Mouse (Mus musculus): ENCODE data around the gene Gm19402. TPM values are rescaled to one million over a fixed set of nuclear protein-coding genes. Genes with fewer than 3 reads are reported as not detected.
"Not testable (repeated sequence)": the region's sequence is repeated elsewhere in the genome, so short reads cannot be mapped to it uniquely, and the experiment has no call there.

The Gm19402 gene
- polyA plus RNA-seq (2015; fragmentation: Nextera tagmentation; extraction: Ambion mirVana) = not detected in 2 replicates

DNA sequence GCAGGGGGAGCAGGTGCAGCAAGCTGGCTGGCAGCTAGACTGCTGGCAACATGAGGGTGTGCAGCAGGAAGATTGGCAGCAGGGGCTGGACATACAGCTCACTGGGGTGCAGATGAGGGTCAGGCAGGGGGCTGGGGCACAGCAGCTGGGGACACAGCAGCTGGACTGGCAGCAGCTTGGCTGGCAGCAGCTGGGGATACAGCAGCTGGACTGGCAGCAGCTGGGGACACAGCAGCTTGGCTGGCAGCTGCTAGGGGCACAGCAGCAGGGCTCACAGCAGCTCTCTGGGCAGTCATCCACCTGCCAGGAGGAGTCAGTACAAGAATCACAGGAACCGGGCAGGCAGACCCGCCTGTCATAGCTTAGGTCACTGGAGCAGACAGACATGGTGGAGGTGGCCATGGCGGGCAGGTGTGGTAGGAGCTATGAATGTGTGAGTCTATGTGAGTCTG lies at the start of gene Gm19402:
Gm19402 (minus strand) TSS at position 402 of the 452 bp plus-strand sequence.
- not testable (repeated sequence) for H3K9me3 ChIP-seq; H3K9ac ChIP-seq (replicated peaks); H3K36me3 ChIP-seq; H3K4me3 ChIP-seq (replicated peaks); ATAC-seq; H3K4me2 ChIP-seq (replicated peaks); H3K27ac ChIP-seq
- WGBS = 60% methylated on average over 3 of the region's 3 CpGs
- Histone ChIP-seq H3K27me3 (peaks cover 29% of the 10 kb centered on the region), H3K4me1 (replicated peaks) (peaks cover 23% of the 10 kb centered on the region)

DNA sequence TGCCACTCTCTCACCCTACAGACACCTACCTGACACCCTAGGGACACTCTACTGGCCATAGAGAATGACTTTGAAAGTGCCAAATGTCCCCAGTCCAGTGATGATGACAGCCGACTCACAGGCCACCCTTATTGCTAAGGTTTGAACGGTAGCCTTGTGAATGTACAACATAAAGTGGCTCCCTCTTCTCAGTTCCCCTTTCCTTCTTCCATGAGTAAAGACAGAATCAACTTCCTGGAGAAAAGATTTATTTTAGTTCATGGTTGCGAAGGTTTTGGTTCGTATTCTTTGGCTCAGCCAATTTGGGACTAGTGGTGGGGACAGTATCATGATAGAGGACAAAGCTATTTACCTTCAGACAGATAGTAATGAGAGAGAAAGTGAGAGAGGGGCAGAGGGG lies 48.4 kb upstream of the Gm19402 start:
- no peak overlapping the region for H3K9ac ChIP-seq (replicated peaks)
- H3K4me2 ChIP-seq (replicated peaks) = no peak overlapping the region
- WGBS = 90% methylated on average over 4 of the region's 4 CpGs
- no peak overlapping the region for H3K27ac ChIP-seq
- no peaks in the 10 kb centered on the region for H3K9me3 ChIP-seq
- H3K27me3 ChIP-seq = no peaks in the 10 kb centered on the region
- H3K4me1 ChIP-seq (replicated peaks) = peaks cover 6% of the 10 kb centered on the region
- no peaks in the 10 kb centered on the region for H3K36me3 ChIP-seq
- H3K4me3 ChIP-seq (replicated peaks) = no peak overlapping the region
- ATAC-seq = no peak

DNA sequence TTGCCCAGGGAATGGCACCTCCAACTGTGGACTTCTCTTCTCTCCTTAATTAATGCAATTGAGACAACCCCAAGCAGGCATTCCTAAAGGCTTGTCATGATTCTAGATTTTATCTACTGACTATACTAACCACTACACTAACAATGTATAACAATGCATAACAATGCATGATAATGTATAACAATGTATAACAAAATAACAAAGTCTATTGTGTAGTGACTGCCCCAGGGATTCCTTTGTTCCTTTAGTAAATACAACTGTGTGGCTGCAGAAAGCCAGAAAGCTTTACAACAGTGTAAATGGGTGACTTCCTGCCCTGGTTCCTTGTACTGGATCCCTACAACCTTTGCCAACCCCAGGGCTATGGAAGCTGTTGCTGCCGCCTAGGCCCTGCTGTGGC lies 45.4 kb upstream of the Gm19402 start:
- ATAC-seq = no peak
- Histone ChIP-seq H3K27me3 (no peaks in the 10 kb centered on the region), H3K9ac (replicated peaks) (no peak overlapping the region), H3K4me1 (replicated peaks) (peaks cover 6% of the 10 kb centered on the region), H3K36me3 (no peaks in the 10 kb centered on the region), H3K27ac (no peak overlapping the region), H3K4me2 (replicated peaks) (no peak overlapping the region), H3K4me3 (replicated peaks) (no peak overlapping the region), H3K9me3 (no peaks in the 10 kb centered on the region)
- 94% methylated on average over 1 of the region's 1 CpGs for WGBS

DNA sequence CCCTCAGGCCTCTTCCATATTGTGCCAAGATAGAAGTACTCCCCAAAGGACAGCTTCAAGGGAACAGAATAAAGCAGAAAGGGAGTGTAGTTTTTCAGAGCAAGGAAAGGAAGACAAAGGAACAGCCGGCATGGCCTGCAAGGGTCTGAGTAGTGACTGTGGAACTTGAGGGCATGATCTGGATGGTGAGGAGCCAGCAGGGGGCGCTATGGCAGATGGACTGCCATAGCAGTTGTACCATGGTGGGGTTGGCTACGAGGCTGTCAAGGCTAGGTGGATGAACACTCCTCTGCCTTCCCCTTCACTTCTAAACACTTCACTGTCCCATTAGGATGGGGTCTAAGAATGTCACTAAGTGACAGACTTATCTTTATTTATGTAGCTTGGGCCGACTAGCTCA lies 38.7 kb upstream of the Gm19402 start:
- Histone ChIP-seq H3K4me2 (replicated peaks) (no peak overlapping the region), H3K4me1 (replicated peaks) (no peaks in the 10 kb centered on the region), H3K36me3 (no peaks in the 10 kb centered on the region), H3K9ac (replicated peaks) (no peak overlapping the region), H3K4me3 (replicated peaks) (no peak overlapping the region), H3K9me3 (no peaks in the 10 kb centered on the region), H3K27me3 (no peaks in the 10 kb centered on the region), H3K27ac (no peak overlapping the region)
- 52% methylated on average over 4 of the region's 4 CpGs for WGBS
- no peak for ATAC-seq

DNA sequence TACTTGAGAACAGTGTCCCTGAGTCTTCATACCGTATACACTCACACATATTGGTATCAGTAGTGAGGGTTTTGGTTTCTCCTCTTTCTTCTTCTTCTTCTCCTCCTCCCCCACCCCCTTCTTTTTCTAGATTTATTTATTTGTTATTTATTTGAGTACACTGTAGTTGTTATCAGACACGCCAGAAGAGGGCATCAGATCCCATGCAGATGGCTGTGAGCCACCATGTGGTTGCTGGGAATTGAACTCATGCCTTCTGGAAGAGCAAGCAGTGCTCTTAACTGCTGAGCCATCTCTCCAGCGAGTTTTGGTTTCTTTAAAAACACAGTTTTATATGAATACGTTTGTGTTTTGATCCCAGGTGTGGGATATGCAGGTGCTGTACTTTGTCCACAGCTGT lies 37.7 kb upstream of the Gm19402 start:
- no peak overlapping the region for H3K27ac ChIP-seq
- H3K9me3 ChIP-seq = no peaks in the 10 kb centered on the region
- H3K4me3 ChIP-seq (replicated peaks) = no peak overlapping the region
- H3K9ac ChIP-seq (replicated peaks) = no peak overlapping the region
- no peak for ATAC-seq
- 62% methylated on average over 4 of the region's 4 CpGs for WGBS
- H3K27me3 ChIP-seq = no peaks in the 10 kb centered on the region
- no peaks in the 10 kb centered on the region for H3K4me1 ChIP-seq (replicated peaks)
- H3K36me3 ChIP-seq = no peaks in the 10 kb centered on the region
- H3K4me2 ChIP-seq (replicated peaks) = no peak overlapping the region

DNA sequence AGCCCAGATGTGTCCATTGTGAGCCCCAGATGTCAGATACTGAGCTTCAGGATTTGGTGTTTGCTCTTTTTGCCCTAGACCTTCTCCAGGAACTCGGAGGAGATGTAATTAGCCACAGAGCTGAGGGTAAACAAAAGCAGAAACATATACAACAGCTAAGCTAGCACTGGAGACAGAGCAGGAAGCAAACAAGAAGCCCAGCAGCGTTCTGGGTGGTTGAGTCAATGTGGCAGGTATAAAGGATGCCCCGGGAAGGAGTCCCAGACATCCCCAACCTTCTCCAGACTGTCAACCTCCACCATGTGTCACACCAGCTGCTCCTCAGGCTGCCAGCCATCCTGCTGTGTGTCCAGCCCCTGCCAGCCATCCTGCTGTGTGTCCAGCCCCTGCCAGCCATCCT lies 35.6 kb upstream of the Gm19402 start, which contains the start of gene Gm10100:
Gm10100 (plus strand) TSS at position 301 of the 400 bp plus-strand sequence.
- Histone ChIP-seq H3K4me3 (replicated peaks) (no peak within 1 kb of the TSS), H3K27ac (no peak within 1 kb of the TSS), H3K36me3 (no peaks in the 10 kb centered on the region), H3K27me3 (no peaks in the 10 kb centered on the region), H3K4me2 (replicated peaks) (no peak within 1 kb of the TSS), H3K9me3 (no peaks in the 10 kb centered on the region), H3K9ac (replicated peaks) (no peak within 1 kb of the TSS), H3K4me1 (replicated peaks) (no peaks in the 10 kb centered on the region)
- no peak for ATAC-seq
- 45% methylated on average over 3 of the region's 3 CpGs for WGBS

DNA sequence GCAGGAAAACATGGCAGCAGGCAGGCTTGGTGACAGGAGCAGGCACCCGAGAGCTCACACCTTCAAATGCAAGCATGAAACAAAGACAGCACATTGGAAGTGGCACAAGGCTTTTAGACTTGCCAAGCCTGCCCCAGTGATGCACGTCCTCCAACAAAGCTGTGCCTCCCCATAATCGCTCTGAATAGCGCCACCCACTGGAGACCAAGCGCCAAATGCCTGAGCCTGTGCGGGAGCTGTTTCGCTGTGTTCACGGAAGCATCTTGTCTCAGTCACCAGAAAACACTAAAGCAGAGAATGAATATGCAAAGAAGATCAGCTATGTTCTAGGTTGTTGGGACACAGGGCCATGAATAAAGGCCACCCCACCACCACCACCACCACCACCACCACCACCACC lies 34.3 kb upstream of the Gm19402 start:
- no peaks in the 10 kb centered on the region for H3K9me3 ChIP-seq
- WGBS = 75% methylated on average over 8 of the region's 8 CpGs
- no peak overlapping the region for H3K4me2 ChIP-seq (replicated peaks)
- no peaks in the 10 kb centered on the region for H3K4me1 ChIP-seq (replicated peaks)
- H3K36me3 ChIP-seq = no peaks in the 10 kb centered on the region
- no peak overlapping the region for H3K9ac ChIP-seq (replicated peaks)
- H3K4me3 ChIP-seq (replicated peaks) = no peak overlapping the region
- H3K27ac ChIP-seq = no peak overlapping the region
- ATAC-seq = no peak
- no peaks in the 10 kb centered on the region for H3K27me3 ChIP-seq

DNA sequence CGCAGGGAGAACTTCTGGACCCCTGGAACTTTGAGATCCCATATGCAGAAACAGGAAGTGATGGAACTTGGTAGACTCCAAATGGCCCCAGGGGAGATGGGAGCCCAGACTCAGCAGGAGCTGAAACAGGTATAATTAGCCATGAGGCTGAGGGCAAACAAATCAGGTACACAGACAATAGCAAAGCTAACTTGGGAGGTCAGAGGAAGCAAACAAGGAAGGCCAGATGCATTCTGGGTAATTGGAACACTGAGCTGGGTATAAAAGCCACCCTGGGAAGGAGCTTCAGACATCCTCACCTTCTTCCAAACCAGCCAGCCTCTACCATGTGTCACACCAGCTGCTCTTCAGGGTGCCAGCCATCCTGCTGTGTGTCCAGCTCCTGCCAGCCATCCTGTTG lies 29.7 kb upstream of the Gm19402 start, which contains the start of gene Krtap12-1:
Krtap12-1 (plus strand) TSS at position 301 of the 400 bp plus-strand sequence.
- not testable (repeated sequence) for H3K4me2 ChIP-seq (replicated peaks); H3K27ac ChIP-seq; H3K4me1 ChIP-seq (replicated peaks); H3K9me3 ChIP-seq; ATAC-seq; H3K9ac ChIP-seq (replicated peaks); H3K27me3 ChIP-seq; H3K4me3 ChIP-seq (replicated peaks); H3K36me3 ChIP-seq
- 93% methylated on average over 1 of the region's 1 CpGs for WGBS

DNA sequence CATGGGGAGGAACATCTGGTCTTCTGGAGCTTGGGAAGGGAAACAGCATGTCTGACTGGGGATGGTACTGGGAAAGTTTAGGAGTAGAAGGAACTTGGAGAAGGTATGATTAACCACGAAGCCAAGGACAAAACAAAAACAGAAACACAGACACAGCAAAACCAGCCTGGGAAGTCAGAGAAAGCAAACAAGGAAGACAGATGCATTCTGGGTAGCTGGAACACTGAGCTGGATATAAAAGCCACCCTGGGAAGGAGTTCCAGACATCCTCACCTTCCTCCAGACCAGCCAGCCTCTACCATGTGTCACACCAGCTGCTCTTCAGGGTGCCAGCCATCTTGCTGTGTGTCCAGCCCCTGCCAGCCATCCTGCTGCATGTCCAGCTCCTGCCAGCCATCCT lies 24.9 kb upstream of the Gm19402 start, which contains the start of gene Gm10142:
Gm10142 (plus strand) TSS at position 301 of the 400 bp plus-strand sequence.
- Histone ChIP-seq H3K4me2 (replicated peaks) (no peak within 1 kb of the TSS), H3K4me3 (replicated peaks) (no peak within 1 kb of the TSS), H3K27me3 (no peaks in the 10 kb centered on the region), H3K36me3 (no peaks in the 10 kb centered on the region), H3K27ac (no peak within 1 kb of the TSS), H3K9me3 (peaks cover 5% of the 10 kb centered on the region; the same call in 1 of the 2 replicates), H3K9ac (replicated peaks) (no peak within 1 kb of the TSS), H3K4me1 (replicated peaks) (no peaks in the 10 kb centered on the region)
- WGBS = 92% methylated on average over 1 of the region's 1 CpGs
- ATAC-seq = no peak

DNA sequence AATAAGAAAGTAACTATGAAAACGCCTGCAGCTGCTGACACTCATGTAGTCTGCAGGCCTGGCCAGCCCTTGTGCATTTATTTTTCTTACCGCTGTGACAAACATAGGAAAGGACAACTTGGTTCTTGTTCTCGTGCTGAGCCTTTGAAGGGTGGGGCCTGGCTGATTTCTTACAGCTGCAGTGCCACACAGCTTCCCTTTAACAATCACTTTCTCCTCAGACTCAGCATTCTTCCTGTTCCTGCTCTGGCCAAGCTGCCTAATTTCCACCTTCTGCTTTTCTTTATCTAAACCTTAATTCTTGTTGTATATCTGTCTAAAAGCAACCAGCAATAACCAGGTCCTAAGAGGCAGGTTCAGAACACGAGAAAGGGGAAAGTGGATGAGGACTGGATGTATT lies 23.2 kb upstream of the Gm19402 start:
- no peaks in the 10 kb centered on the region for H3K27me3 ChIP-seq
- peaks cover 5% of the 10 kb centered on the region; the same call in 1 of the 2 replicates for H3K9me3 ChIP-seq
- H3K27ac ChIP-seq = no peak overlapping the region
- H3K4me1 ChIP-seq (replicated peaks) = no peaks in the 10 kb centered on the region
- WGBS = 85% methylated on average over 4 of the region's 4 CpGs
- no peak overlapping the region for H3K4me2 ChIP-seq (replicated peaks)
- H3K4me3 ChIP-seq (replicated peaks) = no peak overlapping the region
- no peak overlapping the region for H3K9ac ChIP-seq (replicated peaks)
- no peaks in the 10 kb centered on the region for H3K36me3 ChIP-seq
- ATAC-seq = no peak

DNA sequence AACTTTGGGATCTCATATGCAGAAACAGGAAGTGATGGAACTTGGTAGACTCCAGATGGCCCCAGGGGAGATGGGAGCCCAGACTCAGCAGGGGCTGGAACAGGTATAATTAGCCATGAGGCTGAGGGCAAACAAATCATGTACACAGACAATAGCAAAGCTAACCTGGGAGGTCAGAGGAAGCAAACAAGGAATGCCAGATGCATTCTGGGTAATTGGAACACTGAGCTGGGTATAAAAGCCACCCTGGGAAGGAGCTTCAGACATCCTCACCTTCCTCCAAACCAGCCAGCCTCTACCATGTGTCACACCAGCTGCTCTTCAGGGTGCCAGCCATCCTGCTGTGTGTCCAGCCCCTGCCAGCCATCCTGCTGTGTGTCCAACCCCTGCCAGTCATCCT lies 20.6 kb upstream of the Gm19402 start, which contains the start of gene Gm10024:
Gm10024 (plus strand) TSS at position 301 of the 400 bp plus-strand sequence.
- not testable (repeated sequence) for H3K4me1 ChIP-seq (replicated peaks); H3K27ac ChIP-seq; H3K9ac ChIP-seq (replicated peaks); ATAC-seq; H3K4me2 ChIP-seq (replicated peaks); H3K27me3 ChIP-seq; H3K4me3 ChIP-seq (replicated peaks); H3K36me3 ChIP-seq
- H3K9me3 ChIP-seq = peaks cover 11% of the 10 kb centered on the region

DNA sequence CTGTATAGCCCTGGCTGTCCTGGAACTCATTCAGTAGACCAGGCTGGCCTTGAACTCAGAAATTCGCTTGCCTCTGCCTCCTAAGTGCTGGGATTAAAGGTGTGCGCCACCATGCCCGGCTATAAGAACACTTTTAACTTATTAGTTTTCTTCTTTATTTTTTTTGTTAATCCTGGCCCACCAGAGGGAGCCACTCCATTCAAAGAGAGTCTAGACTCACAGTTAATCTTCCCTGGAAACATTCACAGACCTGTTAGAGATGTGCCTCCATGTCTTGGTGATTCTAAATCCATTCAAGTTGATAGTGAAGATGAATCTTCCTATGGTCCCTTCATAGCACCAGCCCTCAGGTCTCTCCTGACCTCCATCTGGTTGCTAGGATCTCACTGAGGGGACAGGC lies 19.3 kb upstream of the Gm19402 start:
- H3K36me3 ChIP-seq = no peaks in the 10 kb centered on the region
- H3K4me3 ChIP-seq (replicated peaks) = no peak overlapping the region
- H3K4me2 ChIP-seq (replicated peaks) = no peak overlapping the region
- no peak overlapping the region for H3K27ac ChIP-seq
- WGBS = 76% methylated on average over 3 of the region's 3 CpGs
- H3K9me3 ChIP-seq = peaks cover 13% of the 10 kb centered on the region
- H3K9ac ChIP-seq (replicated peaks) = no peak overlapping the region
- no peaks in the 10 kb centered on the region for H3K4me1 ChIP-seq (replicated peaks)
- ATAC-seq = no peak
- H3K27me3 ChIP-seq = no peaks in the 10 kb centered on the region

DNA sequence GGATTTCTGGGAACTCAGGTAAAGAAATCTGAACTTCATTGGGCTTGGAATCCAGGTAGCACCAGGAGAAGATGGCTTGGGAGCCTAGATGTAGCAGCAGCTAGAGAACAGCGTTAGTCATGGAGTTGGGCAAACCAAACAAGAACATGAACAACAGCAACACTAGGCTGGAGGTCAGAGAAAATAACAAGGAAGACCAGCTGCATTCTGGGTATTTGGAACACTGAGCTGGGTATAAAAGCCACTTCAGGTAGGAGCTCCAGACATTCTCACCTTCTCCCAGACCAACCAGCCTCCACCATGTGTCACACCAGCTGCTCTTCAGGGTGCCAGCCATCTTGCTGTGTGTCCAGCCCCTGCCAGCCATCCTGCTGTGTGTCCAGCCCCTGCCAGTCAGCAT lies 15.8 kb upstream of the Gm19402 start, which contains the start of gene Gm10272:
Gm10272 (plus strand) TSS at position 301 of the 400 bp plus-strand sequence.
- H3K36me3 ChIP-seq = no peaks in the 10 kb centered on the region
- no peaks in the 10 kb centered on the region for H3K4me1 ChIP-seq (replicated peaks)
- no peaks in the 10 kb centered on the region for H3K27me3 ChIP-seq
- H3K9me3 ChIP-seq = peaks cover 14% of the 10 kb centered on the region
- no peak within 1 kb of the TSS for H3K4me3 ChIP-seq (replicated peaks)
- no peak within 1 kb of the TSS for H3K4me2 ChIP-seq (replicated peaks)
- H3K9ac ChIP-seq (replicated peaks) = no peak within 1 kb of the TSS
- no peak for ATAC-seq
- H3K27ac ChIP-seq = no peak within 1 kb of the TSS
- WGBS = 97% methylated on average over 1 of the region's 1 CpGs
